Mouse (Mus musculus) ES-Bruce4 (cell line): ENCODE results near the gene Cdc14a. TPM values are rescaled to one million over a fixed set of nuclear protein-coding genes. Genes with fewer than 3 reads are reported as not detected.

Experiments
- H3K27ac ChIP-seq: 2 replicates; pipeline ENCODE4 v1.5.1; 2012; ENCODE audit warnings: low read length, inconsistent platforms; ENCODE audit not compliant: insufficient read depth
- H3K27me3 ChIP-seq: 2 replicates; pipeline ENCODE4 v1.6.1; 2012; ENCODE audit warnings: mild to moderate bottlenecking, low read length, inconsistent platforms; ENCODE audit not compliant: control insufficient read depth, poor library complexity, insufficient read depth, severe bottlenecking
- H3K36me3 ChIP-seq: 2 replicates; pipeline ENCODE4 v1.6.1; 2012; ENCODE audit warnings: inconsistent platforms, mild to moderate bottlenecking, low read length, moderate library complexity; ENCODE audit not compliant: control insufficient read depth, poor library complexity, insufficient read depth, severe bottlenecking
- H3K4me1 ChIP-seq: one replicate; pipeline ENCODE4 v1.8.1; 2011; ENCODE audit warnings: low read length; ENCODE audit not compliant: control insufficient read depth, insufficient read depth
- H3K4me3 ChIP-seq: 2 replicates; pipeline ENCODE4 v1.5.1; 2011; ENCODE audit warnings: low read depth, mild to moderate bottlenecking, low read length
- H3K9ac ChIP-seq: 2 replicates; pipeline ENCODE4 v1.6.1; 2012; ENCODE audit warnings: low read depth, mild to moderate bottlenecking, inconsistent platforms; ENCODE audit not compliant: poor library complexity, severe bottlenecking
- H3K9me3 ChIP-seq: replicated peaks from 2 replicates; pipeline ENCODE4 v1.6.1; 2012; ENCODE audit warnings: mild to moderate bottlenecking, low read length, inconsistent platforms; ENCODE audit not compliant: control insufficient read depth, poor library complexity, insufficient read depth, severe bottlenecking
- CTCF ChIP-seq: IDR thresholded peaks from one replicate; pipeline ENCODE4 v1.8.1; 2011; ENCODE audit warnings: low read depth, low read length
- EP300 ChIP-seq: IDR thresholded peaks from 2 replicates; pipeline ENCODE4 v1.6.1; 2011; ENCODE audit warnings: low read depth, low read length; ENCODE audit not compliant: insufficient read depth
- POLR2A ChIP-seq: IDR thresholded peaks from one replicate; pipeline ENCODE4 v1.8.1; 2011; ENCODE audit warnings: low read length; ENCODE audit not compliant: insufficient read depth
- polyA plus RNA-seq: library from polyadenylated mRNA; stranded (reverse); fragments of >200 nt; gene quantifications from 2 replicates; pipeline ENCODE4 v1.2.4, GENCODE M21; 2011; ENCODE audit warnings: low read depth; ENCODE audit not compliant: missing spikeins, insufficient read depth, insufficient read length

Gene Cdc14a
- polyA plus RNA-seq, 1 experiment = 3.6 TPM

DNA sequence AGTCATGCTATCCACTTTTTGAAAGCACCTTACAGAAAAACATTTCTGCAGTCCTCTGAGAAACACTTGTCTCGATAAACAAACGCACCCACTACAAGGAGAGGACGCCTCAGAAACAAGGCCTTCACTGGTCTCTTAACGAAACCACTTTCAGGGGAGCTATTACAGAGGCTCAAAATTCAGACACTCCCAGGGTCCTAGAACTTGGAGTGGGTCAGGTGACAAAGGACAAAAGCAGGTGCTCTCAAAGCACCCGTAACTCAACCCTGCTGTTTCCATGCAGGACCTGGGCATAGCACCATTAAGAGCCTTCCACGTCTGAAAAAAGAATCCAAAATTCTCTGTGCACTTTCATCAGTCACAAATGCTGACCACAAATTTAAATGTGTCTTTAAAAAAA, 26.5 kb downstream of the Cdc14a start:
- Histone ChIP-seq H3K36me3 (no peaks in the 10 kb centered on the region), H3K27ac (no peak overlapping the region)

DNA sequence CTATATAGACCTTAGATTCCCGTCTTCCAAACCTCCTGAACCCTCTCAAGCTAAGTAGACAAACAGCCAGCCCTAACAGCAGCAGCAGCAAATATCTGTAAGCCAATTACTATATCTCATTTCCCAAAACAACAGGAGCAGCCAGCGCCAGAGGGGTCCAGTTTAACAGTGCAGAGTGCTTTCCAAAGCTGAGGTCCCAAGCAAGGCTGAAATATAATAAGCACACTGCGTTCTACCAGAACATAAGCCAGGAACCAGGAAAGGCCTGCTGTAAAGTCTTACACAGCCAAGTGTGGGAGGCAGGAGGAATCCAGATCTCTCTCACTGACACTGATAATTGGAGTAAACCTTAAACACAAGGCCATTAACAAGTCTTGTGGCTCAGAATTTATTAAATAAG, 27.3 kb downstream of the Cdc14a start:
- Histone ChIP-seq H3K4me3 (no peak overlapping the region), H3K4me1 (no peaks in the 10 kb centered on the region), H3K9me3 (no peaks in the 10 kb centered on the region), H3K9ac (no peak overlapping the region), H3K27me3 (no peaks in the 10 kb centered on the region), H3K27ac (no peak overlapping the region), H3K36me3 (no peaks in the 10 kb centered on the region)
- TF ChIP-seq EP300 (no peak), CTCF (no peak), POLR2A (no peak)

More for the DNA sequence above, 26.5 kb downstream of the Cdc14a start:
- H3K4me1 ChIP-seq = no peaks in the 10 kb centered on the region
- no peaks in the 10 kb centered on the region for H3K27me3 ChIP-seq
- H3K9me3 ChIP-seq = no peaks in the 10 kb centered on the region
- H3K9ac ChIP-seq = no peak overlapping the region
- TF ChIP-seq EP300 (no peak), POLR2A (no peak), CTCF (no peak)
- H3K4me3 ChIP-seq = no peak overlapping the region

DNA sequence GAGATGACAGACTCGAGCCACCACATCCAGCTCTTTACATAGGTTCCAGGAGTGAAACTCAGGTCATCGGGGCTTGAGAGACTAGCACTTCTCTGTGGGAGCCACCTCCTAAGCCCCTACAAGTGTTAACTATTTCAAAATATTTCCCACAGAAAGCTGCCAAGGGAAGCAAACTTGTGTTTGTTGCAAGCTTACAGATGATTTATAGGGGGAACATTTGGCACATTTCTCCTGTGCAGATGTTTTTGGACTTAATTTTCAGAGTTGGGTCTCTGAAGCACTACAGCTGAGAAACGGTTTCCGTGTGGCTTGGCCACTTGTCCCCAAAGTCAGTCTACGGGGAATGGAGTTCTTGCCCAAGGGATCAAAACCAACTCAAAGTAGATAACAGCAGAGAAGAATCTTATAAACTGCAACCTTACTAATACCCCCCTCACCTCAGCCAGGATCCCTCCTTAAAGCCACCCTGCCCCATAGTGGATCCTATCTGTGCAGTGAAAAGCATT, 28.9 kb downstream of the Cdc14a start:
- H3K36me3 ChIP-seq = no peaks in the 10 kb centered on the region
- no peaks in the 10 kb centered on the region for H3K27me3 ChIP-seq
- H3K9ac ChIP-seq = no peak overlapping the region
- H3K27ac ChIP-seq = no peak overlapping the region
- no peaks in the 10 kb centered on the region for H3K9me3 ChIP-seq
- H3K4me1 ChIP-seq = no peaks in the 10 kb centered on the region
- no peak for TF ChIP-seq POLR2A
- no peak for TF ChIP-seq CTCF
- H3K4me3 ChIP-seq = no peak overlapping the region

DNA sequence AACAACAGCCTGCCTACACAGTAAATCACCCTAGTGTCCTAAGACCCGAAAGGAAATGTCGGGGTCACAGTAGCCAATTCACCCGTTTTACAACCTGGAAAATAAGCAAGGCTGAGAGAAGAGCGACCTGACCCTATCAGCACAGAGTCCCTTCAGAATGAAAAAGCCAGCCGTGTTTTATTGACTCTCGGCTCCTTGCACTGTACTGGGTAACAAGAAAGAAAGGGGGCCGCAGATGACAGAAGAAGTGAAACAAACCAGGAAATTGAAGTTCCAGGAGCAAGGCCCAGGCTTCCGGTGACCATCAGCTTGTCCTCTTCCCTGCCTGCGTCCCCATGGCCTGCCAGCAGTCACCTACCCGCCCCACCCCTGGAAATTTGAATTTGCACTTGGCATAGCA, 32.4 kb downstream of the Cdc14a start:
- Histone ChIP-seq H3K27ac (no peak overlapping the region), H3K36me3 (no peaks in the 10 kb centered on the region), H3K4me3 (no peak overlapping the region), H3K4me1 (no peaks in the 10 kb centered on the region), H3K27me3 (no peaks in the 10 kb centered on the region), H3K9me3 (no peaks in the 10 kb centered on the region), H3K9ac (no peak overlapping the region)
- TF ChIP-seq CTCF (no peak), EP300 (no peak), POLR2A (no peak)

DNA sequence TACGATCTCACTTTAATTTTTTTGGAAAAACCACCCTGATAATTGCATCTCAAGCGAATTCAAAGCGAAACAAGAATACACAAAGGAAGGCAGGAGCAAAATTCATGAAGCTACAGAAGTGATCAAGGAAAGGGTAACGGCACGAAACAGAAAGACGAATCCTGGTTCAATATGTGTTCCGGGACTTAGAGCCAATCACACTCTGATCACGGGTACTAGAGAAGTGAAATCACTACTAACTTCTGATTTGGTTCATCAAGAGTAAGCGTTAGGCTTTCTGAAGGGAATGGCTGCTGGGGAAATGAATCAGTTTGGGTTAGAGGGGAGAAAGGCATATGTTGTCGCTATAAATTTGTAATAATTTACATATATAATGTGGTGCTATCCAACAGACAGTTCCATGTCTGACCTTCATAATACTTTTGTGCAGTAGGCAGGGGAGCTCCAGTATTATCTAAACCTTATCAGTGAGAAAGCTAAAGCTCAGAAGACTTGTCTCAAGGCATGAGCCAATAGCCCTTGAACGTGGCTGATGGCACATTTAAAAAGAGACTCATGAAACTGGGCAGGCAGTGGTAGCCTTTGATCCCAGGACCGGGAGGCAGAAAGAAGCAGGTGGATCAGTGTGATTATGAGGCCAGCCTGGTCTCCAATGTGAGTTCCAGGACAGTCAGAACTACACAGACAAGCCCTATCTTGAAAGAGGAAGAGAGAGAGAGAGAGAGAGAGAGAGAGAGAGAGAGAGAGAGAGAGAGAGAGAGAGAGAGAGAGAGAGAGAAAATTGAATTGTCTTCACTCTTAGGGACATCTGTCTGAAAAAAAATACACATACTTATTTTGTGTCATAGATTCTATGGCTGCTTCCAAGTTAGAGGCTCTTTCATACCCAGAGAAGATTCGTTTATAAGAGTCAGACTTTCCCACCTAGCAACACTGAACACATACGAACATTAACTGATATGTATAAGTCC, 34.0 kb downstream of the Cdc14a start:
- no peak for TF ChIP-seq EP300
- no peak for TF ChIP-seq POLR2A
- TF ChIP-seq CTCF = no peak
- H3K36me3 ChIP-seq = no peaks in the 10 kb centered on the region
- no peak overlapping the region for H3K9ac ChIP-seq

DNA sequence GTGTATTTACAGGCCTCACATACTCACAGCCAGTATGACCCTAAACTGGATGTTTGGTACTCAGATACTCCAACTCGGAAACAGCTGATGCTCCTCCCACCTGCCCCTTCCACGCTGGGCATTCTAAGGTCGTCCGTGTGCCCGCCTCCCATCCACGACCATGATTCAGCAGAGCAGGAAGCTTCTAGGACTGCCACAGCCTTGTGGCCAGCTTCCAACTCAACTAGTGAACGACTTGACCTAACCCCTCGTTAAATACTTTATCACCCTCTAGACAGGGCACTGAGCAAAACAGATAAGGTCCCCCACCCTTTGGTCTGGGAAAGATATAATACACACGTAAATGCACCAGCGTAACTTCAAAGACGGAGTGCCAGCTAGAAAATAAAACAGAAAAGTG, 35.0 kb downstream of the Cdc14a start:
- no peaks in the 10 kb centered on the region for H3K9me3 ChIP-seq
- H3K36me3 ChIP-seq = no peaks in the 10 kb centered on the region
- no peak overlapping the region for H3K27ac ChIP-seq
- TF ChIP-seq EP300 = no peak
- TF ChIP-seq POLR2A = no peak
- H3K27me3 ChIP-seq = no peaks in the 10 kb centered on the region
- H3K9ac ChIP-seq = no peak overlapping the region
- no peaks in the 10 kb centered on the region for H3K4me1 ChIP-seq
- no peak overlapping the region for H3K4me3 ChIP-seq

More for the DNA sequence above, 34.0 kb downstream of the Cdc14a start:
- Histone ChIP-seq H3K4me1 (no peaks in the 10 kb centered on the region), H3K4me3 (no peak overlapping the region), H3K27me3 (no peaks in the 10 kb centered on the region), H3K9me3 (no peaks in the 10 kb centered on the region), H3K27ac (no peak overlapping the region)
